Mouse (Mus musculus): ENCODE measurements around the gene Dab1.
A peak's percentile ranks its signal among the peaks of the same experiment; 100 is the strongest.

The Dab1 gene

GRCm38 (mm10) chr4:104665553-104665952 is 1046.4 kb downstream of the Dab1 start:
- no peak for DNase-seq (ENCODE audit: low spot score in 2 of 2)

- no peak for DNase-seq (ENCODE audit: low spot score in 2 of 2)
Observed at GRCm38 (mm10) chr4:104666831-104667551, 1047.8 kb downstream of the Dab1 start.

- DNase-seq (ENCODE audit: low spot score in 2 of 2): no peak
Observed at GRCm38 (mm10) chr4:104668061-104668460, 1048.9 kb downstream of the Dab1 start.

- DNase-seq (ENCODE audit: low spot score in 2 of 2): no peak
Observed at GRCm38 (mm10) chr4:104669406-104669805, 1050.2 kb downstream of the Dab1 start.

GRCm38 (mm10) chr4:104670741-104671140 is 1051.6 kb downstream of the Dab1 start:
- DNase-seq (ENCODE audit: low spot score in 2 of 2): no peak

- DNase-seq (ENCODE audit: low spot score in 2 of 2): no peak
Observed at GRCm38 (mm10) chr4:104673317-104673716, 1054.2 kb downstream of the Dab1 start.

GRCm38 (mm10) chr4:104674706-104675105 is 1055.5 kb downstream of the Dab1 start:
- no peak for DNase-seq (ENCODE audit: low spot score in 2 of 2)

- DNase-seq (ENCODE audit: low spot score in 2 of 2): peak in 1 of 2 experiments; percentile 27
Observed at GRCm38 (mm10) chr4:104678234-104678633, 1059.1 kb downstream of the Dab1 start.

GRCm38 (mm10) chr4:104680475-104680874 is 1061.3 kb downstream of the Dab1 start:
- DNase-seq (ENCODE audit: low spot score in 2 of 2): no peak

- no peak for DNase-seq (ENCODE audit: low spot score in 2 of 2)
Observed at GRCm38 (mm10) chr4:104686137-104686809, 1067.1 kb downstream of the Dab1 start.

GRCm38 (mm10) chr4:104689047-104689446 is 1069.9 kb downstream of the Dab1 start:
- no peak for DNase-seq (ENCODE audit: low spot score in 2 of 2)

- no peak for DNase-seq (ENCODE audit: low spot score in 2 of 2)
Observed at GRCm38 (mm10) chr4:104691026-104691425, 1071.9 kb downstream of the Dab1 start.

GRCm38 (mm10) chr4:104694188-104694587 is 1075.0 kb downstream of the Dab1 start:
- no peak for DNase-seq (ENCODE audit: low spot score in 2 of 2)

GRCm38 (mm10) chr4:104696522-104696921 is 1077.4 kb downstream of the Dab1 start:
- DNase-seq (ENCODE audit: low spot score in 2 of 2): no peak

GRCm38 (mm10) chr4:104697703-104698102 is 1078.5 kb downstream of the Dab1 start:
- DNase-seq (ENCODE audit: low spot score in 2 of 2): no peak

GRCm38 (mm10) chr4:104705664-104706645 is 1086.8 kb downstream of the Dab1 start:
- DNase-seq (ENCODE audit: low spot score in 2 of 2): no peak

GRCm38 (mm10) chr4:104712338-104713083 is 1093.4 kb downstream of the Dab1 start:
- no peak for DNase-seq (ENCODE audit: low spot score in 2 of 2)

GRCm38 (mm10) chr4:104714925-104715519 is 1095.9 kb downstream of the Dab1 start:
- DNase-seq (ENCODE audit: low spot score in 2 of 2): no peak

GRCm38 (mm10) chr4:104715857-104716256 is 1096.7 kb downstream of the Dab1 start:
- DNase-seq (ENCODE audit: low spot score in 2 of 2): no peak

GRCm38 (mm10) chr4:104716506-104716905 is 1097.3 kb downstream of the Dab1 start:
- no peak for DNase-seq (ENCODE audit: low spot score in 2 of 2)

Measured in frontal cortex, postnatal 10 days (tissue).